Mouse (Mus musculus): ENCODE measurements around the gene Rab3gap2. TPM values are rescaled to one million over a fixed set of nuclear protein-coding genes. Genes with fewer than 3 reads are reported as not detected.
A peak's percentile ranks its signal among the peaks of the same experiment; 100 is the strongest.

Gene Rab3gap2
- total RNA-seq, 2 experiments from 2014 or later: 60.0 to 65.3 TPM

DNA sequence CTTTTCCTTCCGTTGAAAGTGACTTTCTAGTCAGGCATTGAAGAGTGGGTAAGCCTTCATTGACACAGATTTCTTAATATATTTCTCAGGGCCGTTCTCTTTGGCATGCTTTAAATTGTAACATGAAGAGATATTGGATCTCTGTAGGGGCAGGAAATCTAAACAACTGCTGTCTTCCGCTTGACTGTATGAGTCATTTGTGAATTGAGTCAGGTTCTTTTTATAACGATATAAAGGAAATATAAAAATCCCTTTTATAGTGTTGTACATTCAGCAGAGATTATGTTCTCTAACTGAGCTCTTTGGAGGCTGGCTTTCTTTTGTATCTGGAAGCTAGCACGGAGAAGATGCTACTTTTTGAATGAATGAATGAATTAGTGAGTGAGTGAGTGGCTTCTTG is 14.0 kb downstream of the Rab3gap2 start:
- no peak for DNase-seq (ENCODE audit: extremely low spot score in 1 of 2, low spot score in 1 of 2)

DNA sequence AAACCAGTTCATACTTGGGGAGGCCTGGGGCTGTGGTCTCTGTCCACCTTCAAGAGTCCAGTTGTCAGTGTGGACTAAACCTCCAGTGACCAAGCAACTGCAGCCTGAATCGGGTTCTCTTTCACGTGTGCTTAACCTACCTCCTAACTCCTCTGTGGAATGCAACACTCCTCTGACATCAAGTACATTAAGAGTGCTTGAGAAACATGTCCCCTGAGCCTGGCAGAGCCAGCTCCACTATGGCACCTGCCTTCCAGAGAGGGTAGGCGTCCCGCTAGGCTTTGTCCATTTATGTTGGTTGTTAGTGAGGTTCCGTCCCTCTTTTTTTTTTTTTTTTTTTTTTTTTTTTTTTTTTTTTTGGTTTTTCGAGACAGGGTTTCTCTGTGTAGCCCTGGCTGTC is 23.0 kb downstream of the Rab3gap2 start:
- DNase-seq (ENCODE audit: extremely low spot score in 1 of 2, low spot score in 1 of 2): no peak

DNA sequence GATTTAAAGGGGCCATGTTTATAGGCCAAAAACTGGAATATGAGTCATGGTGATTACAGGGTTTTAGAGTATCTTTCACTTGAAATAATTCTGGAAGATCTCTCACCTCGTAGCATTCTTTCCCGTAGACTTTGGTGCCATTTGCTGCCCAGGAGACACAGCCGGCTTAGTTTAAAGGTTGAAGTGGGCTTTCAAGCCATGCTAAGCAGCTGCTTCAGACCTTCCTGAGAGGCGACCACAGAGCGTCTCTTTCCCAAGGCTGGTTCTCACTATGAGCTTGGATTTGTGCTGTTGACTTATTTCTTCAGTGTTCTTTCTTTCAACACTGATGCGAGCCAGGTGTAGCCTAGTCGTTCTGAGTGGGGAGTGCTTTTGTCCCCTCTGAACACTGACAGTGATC is 23.8 kb downstream of the Rab3gap2 start:
- DNase-seq (ENCODE audit: extremely low spot score in 1 of 2, low spot score in 1 of 2): no peak

DNA sequence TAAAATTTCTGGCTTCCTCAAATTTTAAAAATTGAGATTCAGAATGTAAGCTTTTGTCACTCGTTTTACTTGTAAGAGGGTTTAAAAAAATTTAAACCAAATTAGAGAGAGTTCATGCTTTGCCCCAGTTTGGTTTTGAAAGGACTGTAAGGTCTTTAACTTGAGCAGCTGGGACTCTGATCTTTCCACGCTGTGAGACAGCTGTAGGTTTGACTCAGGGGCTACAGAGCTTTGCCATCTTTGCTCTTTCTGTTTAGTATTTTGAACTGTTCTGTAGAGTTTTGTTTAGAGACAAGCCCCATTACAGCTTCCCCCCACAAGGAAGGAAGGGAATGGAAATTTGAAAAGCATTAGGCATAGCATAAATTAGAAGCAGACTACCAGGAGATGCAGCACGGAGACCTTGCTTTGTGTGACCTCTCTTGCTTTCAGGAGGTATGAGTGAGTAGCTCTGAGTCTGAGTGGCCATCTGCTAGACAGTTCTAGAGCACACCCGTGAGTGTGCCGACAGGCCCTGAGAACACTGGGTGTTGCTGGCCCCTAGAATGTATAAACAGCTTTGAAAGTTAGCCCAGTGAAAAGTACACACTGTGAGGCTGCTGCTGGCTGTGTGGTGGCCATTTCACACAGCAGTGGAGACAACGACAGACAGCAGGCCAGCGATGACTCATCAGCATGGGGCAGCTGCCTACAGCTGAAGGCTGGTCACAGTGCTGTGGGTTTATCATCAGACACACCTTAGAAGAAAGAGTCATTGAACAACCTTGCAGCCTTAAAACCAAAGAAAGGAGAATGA is 25.7 kb downstream of the Rab3gap2 start:
- no peak for DNase-seq (ENCODE audit: extremely low spot score in 1 of 2, low spot score in 1 of 2)

DNA sequence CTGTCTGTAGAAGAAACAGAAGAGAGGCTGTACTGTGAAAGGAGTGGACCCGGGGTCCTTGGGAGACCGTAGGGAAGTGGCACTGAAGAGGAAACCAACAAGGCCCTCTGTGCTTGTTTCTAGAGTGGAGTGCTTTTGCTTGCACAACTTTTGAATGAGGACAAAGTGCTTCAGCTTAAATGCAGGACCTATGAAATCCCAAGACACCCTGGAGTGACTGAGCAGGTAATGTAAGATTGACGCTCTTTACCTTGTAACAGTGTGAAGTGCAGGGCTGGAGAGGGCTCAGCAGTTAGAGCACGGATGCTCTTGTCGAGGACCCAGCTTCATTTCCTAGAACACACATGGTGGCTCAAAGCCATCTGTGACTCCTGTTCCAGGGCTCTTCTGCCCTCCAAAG is 31.9 kb downstream of the Rab3gap2 start:
- no peak for DNase-seq (ENCODE audit: extremely low spot score in 1 of 2, low spot score in 1 of 2)

DNA sequence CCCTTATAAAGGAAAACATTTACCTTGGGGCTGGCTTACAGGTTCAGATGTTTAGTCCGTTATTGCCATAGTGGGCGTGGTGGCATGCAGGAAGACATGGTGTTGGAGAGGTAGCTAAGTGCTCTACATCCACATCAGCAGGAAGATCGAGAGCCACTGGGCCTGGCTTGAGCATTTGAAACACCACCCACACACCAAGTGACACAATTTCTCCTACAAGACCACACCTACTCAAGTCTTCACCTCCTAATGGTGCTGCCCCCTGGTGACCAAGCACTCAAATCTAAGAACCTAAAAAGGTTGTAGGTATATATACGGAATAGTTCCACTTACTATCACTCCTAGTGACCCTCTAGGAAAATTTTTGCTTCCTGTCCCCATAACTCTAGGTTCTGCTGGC is 32.6 kb downstream of the Rab3gap2 start:
- DNase-seq (ENCODE audit: extremely low spot score in 1 of 2, low spot score in 1 of 2): no peak

DNA sequence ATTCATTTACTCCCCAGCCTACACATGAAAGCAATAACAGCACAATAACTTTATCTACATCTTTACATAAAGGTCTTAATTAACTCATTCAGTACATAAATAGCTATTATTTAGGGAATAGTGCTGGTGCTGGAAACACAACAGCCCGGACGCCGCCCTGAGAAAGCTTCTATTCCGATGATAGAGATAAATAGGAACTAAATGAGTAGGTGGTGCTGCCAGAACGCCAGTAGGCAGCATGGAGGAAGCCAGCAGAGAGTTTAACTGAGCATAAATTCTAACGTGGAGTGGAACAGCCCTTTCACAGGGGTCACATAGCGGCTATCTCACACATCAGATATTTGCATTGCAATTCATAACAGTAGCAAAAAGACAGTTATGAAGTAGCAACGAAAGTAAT is 39.1 kb downstream of the Rab3gap2 start:
- DNase-seq (ENCODE audit: extremely low spot score in 1 of 2, low spot score in 1 of 2): no peak

DNA sequence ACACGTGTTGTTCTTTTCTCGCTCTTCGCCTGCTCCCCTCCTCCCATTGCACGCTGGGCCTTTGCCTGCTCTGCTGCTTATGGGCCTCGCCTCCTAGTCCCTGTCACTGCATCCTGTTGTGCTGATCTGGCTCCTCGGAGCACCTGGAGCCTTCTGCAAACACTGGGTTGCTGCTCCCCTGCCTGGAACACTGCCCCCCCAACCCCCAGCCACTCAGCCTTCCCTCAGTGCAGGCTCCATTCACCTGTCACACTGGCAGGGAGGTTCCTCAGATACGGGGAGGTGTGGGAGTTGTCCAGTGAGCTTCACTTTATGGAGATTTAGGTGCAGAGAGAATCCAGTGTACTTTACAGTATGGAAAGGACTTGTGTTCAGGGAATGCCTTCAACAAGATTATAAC is 41.5 kb downstream of the Rab3gap2 start:
- no peak for DNase-seq (ENCODE audit: extremely low spot score in 1 of 2, low spot score in 1 of 2)

DNA sequence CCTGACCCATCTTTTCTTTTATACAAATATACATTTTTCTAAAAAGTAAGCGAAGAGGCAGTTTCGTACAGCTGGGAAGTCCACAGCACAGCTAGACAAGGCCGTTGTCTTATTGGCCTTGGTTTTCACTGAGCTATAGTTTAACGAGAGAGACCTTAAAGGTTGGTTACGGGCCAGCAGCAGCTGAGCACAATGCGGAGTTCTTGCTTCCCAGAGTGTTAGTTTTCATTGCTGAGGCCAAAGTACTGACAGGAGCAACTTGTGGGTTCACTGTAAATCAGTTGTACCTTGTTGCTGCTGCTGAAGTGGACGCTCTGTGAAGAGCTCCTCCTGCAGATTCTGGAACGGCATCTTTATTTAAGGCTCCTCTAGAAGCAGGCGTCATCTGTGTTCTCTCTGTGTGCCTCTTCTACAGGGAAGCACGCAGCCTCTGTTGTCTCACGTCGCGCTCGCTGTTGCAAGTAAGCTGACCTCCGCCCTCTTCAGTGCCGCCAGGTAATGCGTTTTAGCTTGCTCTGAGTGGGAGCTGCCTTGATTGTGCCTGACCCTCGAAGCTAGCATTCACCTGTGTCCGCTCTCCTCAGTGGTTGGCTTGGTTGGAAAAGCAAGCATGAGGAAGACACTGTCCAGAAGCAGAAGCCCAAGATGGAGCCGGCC is 43.6 kb downstream of the Rab3gap2 start:
- DNase-seq (ENCODE audit: extremely low spot score in 1 of 2, low spot score in 1 of 2): no peak

DNA sequence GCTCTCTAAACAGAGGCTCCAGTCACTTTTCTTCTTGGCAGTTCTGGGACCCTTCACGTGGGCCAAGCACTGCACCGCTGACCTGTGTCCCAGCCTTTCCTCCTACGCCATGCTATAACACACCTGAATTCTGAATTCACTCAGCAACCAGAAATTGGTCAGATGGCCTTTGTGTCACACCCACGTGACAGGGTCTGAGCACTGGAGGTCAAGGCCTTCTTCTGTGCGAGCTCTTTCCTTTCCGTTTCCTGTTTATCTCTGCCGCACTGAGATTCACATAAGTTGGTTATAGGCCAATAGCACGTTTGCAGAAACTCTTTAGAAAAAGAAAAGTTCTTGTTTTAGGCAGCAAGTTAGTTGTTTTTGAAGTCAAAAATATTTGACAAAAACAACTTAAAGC is 44.8 kb downstream of the Rab3gap2 start:
- no peak for DNase-seq (ENCODE audit: extremely low spot score in 1 of 2, low spot score in 1 of 2)

DNA sequence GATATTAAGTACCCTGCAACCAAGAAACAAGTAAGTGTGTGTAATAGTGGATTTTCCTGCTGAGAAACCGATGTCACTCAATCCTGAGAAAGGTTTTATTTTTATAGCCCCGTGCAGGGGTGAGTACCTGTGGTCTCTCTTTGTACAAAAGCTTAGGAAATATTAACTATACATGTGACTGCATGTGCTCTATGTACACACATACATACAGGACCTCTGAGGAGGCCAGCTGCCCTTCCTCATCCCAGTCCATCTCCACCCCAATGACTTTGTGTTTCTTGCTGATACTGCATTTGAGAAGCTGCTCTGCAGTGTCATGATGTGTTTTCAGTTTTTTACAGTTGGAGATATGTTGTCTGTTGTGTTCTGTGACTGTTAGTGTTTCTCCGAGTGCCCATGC is 48.4 kb downstream of the Rab3gap2 start:
- DNase-seq (ENCODE audit: extremely low spot score in 1 of 2, low spot score in 1 of 2): no peak

DNA sequence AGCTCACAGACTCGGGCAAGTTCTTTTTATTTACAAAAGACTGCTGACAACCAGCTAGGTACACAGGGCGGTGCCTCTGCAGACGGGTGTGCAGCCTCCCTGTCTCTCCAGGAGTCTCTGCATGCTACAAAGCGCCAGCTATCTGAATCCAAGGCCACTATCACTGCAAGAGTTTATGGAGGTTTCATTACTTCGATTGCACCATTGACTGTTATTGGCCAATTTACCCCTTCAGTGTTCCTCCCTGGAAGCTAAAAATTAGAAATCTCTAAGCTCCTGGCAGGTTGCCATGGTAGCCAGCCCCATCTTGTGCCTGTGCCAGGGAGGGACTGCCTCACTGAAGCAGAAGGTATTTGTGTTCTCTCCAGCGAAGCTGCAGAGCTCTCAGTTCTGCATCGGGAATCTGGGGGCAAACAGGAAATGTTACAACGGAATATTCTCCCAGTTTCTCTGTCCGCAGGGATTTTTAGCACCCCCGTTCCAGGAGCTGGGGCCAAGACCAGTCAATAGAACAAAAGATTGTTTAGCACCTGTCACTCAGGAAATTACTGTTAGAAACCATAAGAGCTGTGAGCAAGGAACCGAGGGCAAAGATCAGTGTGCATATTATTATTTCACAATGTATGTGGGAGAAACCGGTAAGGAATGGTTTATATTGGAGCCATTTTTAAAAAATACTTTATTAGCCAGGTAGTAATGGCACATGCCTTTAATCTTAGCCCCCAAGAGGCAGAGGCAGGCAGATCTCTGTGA is 49.4 kb downstream of the Rab3gap2 start:
- peak; percentile 41 to 68 for DNase-seq (ENCODE audit: extremely low spot score in 1 of 2, low spot score in 1 of 2)

DNA sequence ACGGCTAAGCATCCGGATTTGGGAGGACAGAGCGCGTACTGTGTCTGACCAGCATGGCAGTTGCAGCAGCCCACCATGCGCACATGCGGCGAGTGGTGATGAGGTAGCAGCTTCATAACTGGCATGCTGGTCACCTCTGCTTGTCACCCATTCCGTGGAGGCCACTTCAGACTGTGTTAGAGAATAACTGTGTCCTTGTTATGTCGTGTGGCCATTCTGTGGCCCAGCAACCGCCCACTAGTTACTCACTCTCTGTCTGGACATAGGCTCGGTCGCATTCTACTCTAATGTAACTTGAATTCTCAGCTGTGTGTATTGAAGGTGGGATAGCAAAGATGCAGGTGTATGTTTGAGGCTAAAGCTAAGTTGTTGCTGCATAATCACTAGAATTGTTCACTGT is 51.4 kb downstream of the Rab3gap2 start:
- no peak for DNase-seq (ENCODE audit: extremely low spot score in 1 of 2, low spot score in 1 of 2)

DNA sequence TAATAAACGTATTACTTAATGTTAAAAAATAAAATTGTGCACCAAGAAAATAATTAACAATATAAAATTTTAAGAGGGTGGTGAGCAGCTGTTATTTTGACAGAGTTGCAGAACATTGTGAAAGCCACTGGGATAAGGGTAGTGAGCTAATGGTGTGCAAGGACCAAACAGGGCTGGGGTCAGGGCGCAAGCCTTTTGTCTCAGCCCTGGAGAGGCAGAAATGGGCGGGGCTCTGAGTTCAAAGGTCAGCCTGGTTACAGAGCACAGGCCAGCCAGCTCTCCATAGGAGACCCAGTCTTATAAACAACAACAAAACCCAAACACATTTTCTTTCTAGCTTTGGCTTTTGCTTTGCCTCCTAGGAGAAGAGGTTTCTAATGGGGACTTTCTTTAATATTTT is 52.8 kb downstream of the Rab3gap2 start:
- DNase-seq (ENCODE audit: extremely low spot score in 1 of 2, low spot score in 1 of 2): no peak

DNA sequence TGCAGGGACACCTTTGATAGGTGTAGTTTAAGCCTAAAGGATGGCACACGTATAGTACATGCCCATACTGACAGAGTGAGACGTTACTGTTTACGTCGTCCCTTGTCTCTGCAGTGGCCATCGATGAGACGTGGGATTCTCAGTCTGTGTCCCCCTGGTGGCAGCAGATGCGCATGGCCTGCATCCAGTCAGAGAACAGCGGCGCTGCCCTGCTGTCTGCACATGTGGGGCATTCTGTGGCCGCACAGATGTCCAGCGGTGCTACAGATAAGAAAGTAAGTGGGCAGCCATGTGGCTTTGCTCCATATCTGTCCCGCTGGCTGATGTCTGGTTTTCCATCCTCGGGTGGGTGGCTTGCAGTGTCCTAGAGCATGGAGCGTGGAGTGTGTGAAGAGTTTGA is 58.6 kb downstream of the Rab3gap2 start:
- peak in 1 of 2 experiments; percentile 31 for DNase-seq (ENCODE audit: extremely low spot score in 1 of 2, low spot score in 1 of 2)

DNA sequence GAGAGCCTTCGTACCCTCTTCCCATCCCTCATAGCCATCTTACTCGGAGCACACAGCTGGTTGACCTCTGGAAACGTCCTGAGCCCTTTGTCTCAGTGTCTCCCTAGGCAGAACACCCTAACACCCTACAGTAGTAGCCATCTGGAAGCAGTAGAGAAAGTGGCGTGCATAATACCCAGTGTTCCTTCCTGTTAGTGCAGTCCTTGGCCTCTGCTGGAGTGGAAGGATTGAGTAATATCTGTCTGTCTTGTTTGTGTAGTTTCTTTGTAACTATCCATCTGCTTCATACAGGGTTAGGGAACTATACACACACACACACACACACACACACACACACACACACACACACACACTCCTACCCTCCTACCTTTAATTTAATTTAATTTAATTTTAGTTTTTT is 64.8 kb downstream of the Rab3gap2 start:
- DNase-seq (ENCODE audit: extremely low spot score in 1 of 2, low spot score in 1 of 2): no peak

DNA sequence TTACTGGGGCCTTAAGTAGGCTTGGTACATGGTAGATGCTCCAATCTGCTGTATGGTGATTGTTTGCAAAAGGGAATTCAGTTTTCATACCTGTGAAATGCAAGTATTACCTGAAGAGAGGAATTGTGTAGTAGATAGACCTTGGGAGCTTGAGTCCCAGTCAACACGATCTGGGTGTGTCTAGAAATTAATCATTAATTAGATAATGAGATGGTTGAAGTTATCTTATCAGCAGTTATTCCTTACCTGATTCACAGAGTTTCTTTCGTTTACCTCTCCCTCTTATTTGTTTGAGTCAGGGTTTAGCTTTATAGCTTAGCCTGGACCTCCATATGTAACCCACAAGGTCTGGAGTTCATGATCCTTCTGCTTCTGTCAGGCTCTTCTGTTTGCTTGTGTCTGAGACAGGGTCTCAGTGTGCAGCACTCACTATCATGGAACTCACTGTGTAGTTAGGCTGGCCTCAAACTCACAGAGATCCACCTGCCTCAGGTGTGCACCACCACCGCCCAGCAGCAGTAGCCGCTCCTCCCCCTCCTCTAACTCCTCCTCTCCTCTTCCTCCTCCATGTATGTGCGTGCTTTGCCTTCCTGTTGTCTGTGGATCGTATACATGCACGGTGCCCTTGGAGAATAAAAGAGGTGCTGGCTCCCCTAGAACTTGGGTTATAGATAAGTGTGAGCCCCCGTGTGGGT is 66.6 kb downstream of the Rab3gap2 start:
- DNase-seq (ENCODE audit: extremely low spot score in 1 of 2, low spot score in 1 of 2): no peak

DNA sequence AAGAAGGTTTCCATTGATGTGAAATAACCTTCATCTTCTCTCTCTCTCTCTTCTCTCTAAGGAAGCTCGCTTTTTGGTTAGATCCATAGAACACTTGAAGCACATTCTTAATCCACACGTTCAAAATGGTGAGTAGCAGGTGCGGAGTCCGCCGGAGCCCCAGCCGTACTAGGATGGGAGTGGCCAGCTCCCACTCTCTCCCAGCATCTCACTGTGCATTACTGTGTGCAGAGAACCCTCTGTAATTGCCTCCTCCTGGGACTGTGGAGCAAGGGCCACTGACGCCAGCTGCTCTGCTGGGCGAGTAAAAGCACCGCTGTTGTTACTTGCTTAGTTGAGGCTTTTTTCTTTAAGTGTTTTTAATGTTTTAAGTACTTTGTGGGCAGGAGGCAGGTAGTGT is 67.5 kb downstream of the Rab3gap2 start:
- no peak for DNase-seq (ENCODE audit: extremely low spot score in 1 of 2, low spot score in 1 of 2)

DNA sequence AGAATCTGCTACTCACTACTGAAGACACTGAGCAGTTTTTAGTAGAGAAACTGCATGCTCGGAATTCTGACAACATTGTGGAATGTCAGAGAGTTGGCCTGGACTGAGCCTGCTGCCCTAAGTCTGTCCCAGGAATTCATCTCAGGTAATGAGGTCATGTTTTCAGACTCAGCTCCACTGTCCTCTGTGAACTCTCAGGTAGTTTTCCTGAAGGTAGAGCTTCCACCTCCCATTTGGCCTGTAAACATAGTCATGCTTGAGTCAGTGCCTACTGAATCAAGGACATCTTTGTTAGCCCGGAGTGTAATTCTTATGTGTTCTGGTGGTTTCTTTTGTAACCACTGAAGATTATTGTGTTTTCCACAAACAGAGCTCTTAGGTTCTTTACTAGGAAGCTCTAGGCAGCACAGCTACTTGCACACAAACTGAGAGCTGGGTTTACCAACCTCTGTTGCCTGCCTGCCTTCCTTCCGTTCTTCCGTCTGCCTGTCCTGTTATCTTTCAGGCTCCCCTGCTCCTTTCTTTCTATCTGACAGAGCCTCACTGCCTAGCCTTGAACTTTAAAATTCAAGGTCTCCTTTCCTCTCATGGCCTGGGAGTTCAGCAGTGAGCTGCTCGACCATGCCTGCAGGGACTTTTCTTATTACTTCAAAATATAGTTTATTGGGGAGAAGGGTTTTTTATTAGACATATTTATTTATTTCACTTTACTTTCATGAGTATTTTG is 71.1 kb downstream of the Rab3gap2 start:
- DNase-seq (ENCODE audit: extremely low spot score in 1 of 2, low spot score in 1 of 2): no peak

DNA sequence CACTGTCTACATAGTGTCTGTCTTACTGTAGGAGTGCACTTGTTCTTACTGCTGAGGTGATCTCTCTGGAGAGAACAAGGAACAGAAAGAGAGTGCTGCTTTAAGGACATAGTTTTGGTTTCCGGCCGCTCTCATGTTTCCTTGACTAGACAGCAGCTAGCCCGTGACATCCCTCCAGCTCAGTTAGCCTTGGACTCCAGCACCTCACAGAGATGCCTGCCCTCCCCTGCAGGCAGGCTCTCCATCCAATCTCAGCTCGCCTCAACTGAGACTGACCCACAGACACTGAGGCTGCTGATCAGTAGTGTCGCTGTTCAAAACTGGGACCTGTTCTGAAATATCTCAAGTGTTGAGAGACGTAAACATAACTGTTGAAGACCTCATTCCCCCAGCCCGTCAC is 72.1 kb downstream of the Rab3gap2 start:
- no peak for DNase-seq (ENCODE audit: extremely low spot score in 1 of 2, low spot score in 1 of 2)
